Mouse (Mus musculus): ENCODE measurements around the gene Ppig.

GRCm38 (mm10) chr2:69777985-69778835 is 55.9 kb downstream of the Ppig start:
- TF ChIP-seq CTCF (IDR thresholded peaks at IDR 0.05) (no peak), POLR2A (IDR thresholded peaks at IDR 0.05; ENCODE audit: insufficient read depth, low read depth, low read length) (no peak)

All from heart, adult 2 months (tissue).